Mouse (Mus musculus) hindbrain, embryonic 16.5 days (tissue): ENCODE measurements at regions not wholly inside any gene's neighbourhood (a gene's known extent, or its start where the extent isn't known, plus 50 kb on each side); places are given as distances from the start of the nearest gene placed in this dataset.

Experiments
- ATAC-seq: fragments of 200-750 bp; cut with Nextera tagmentation; 2 replicates; pipeline ENCODE4 v1.8.0; 2017; ENCODE audit warnings: moderate TSS enrichment, moderate library complexity
- H3K27ac ChIP-seq: fragments of 300-500 bp; sonication (generic); 2 replicates; pipeline ENCODE4 v1.5.1; 2014; ENCODE audit warnings: low read depth, mild to moderate bottlenecking, control low read depth, low read length, moderate library complexity
- H3K27me3 ChIP-seq: fragments of 300-500 bp; sonication (generic); replicated peaks from 2 replicates; pipeline ENCODE4 v1.6.1; 2014; ENCODE audit warnings: low read length; ENCODE audit not compliant: control insufficient read depth, insufficient read depth
- H3K36me3 ChIP-seq: fragments of 300-500 bp; sonication (generic); 2 replicates; pipeline ENCODE4 v1.6.1; 2014; ENCODE audit warnings: mild to moderate bottlenecking, low read length, moderate library complexity, mixed read lengths; ENCODE audit not compliant: control insufficient read depth, insufficient read depth
- H3K4me1 ChIP-seq: fragments of 300-500 bp; sonication (generic); 2 replicates; pipeline ENCODE4 v1.6.1; 2014; ENCODE audit warnings: low read depth, low read length; ENCODE audit not compliant: control insufficient read depth, insufficient read depth
- H3K4me2 ChIP-seq: fragments of 300-500 bp; sonication (generic); 2 replicates; pipeline ENCODE4 v1.6.1; 2014; ENCODE audit warnings: mild to moderate bottlenecking, low read length, control low read depth, moderate library complexity
- H3K4me3 ChIP-seq: fragments of 300-500 bp; sonication (generic); 2 replicates; pipeline ENCODE4 v1.5.1; 2014; ENCODE audit warnings: mild to moderate bottlenecking, low read length, control low read depth, moderate library complexity
- H3K9ac ChIP-seq: fragments of 300-500 bp; sonication (generic); 2 replicates; pipeline ENCODE4 v1.6.1; 2014; ENCODE audit warnings: low read depth, mild to moderate bottlenecking, control low read depth, low read length, moderate library complexity
- H3K9me3 ChIP-seq: fragments of 300-500 bp; sonication (generic); 2 replicates; pipeline ENCODE4 v1.6.1; 2014; ENCODE audit warnings: mild to moderate bottlenecking, low read length, moderate library complexity; ENCODE audit not compliant: control insufficient read depth
- WGBS: fragments of 180-500 bp; shearing (Covaris S2); extraction: QIAGEN DNeasy Blood & Tissue Kit; methylation state at CpG from one replicate; pipeline ENCODE4 v1.1.7; 2014; 5-methylcytosine and 5-hydroxymethylcytosine counted together

- H3K4me3 ChIP-seq, result no peak overlapping the region
- no peaks in the 10 kb centered on the region for H3K4me1 ChIP-seq
- no peak overlapping the region for H3K4me2 ChIP-seq
- H3K36me3 ChIP-seq, result no peaks in the 10 kb centered on the region
- H3K9ac ChIP-seq, result no peak overlapping the region
- no peaks in the 10 kb centered on the region for H3K9me3 ChIP-seq
- WGBS, result 97% methylated on average over 1 of the region's 1 CpGs
- ATAC-seq, result no peak
- no peaks in the 10 kb centered on the region for H3K27me3 ChIP-seq
- H3K27ac ChIP-seq, result no peak overlapping the region
These were observed 416.4 kb downstream of the Efnb2 start for GRCm38 (mm10) chr8:8244599-8244998.

- Histone ChIP-seq H3K4me3 (no peak overlapping the region), H3K9me3 (no peaks in the 10 kb centered on the region), H3K9ac (no peak overlapping the region), H3K27ac (no peak overlapping the region), H3K27me3 (no peaks in the 10 kb centered on the region), H3K36me3 (no peaks in the 10 kb centered on the region), H3K4me1 (no peaks in the 10 kb centered on the region), H3K4me2 (no peak overlapping the region)
- ATAC-seq, result peak; percentile 44; the same call in 1 of the 2 replicates
- 14% methylated on average over 3 of the region's 3 CpGs for WGBS
These were observed 419.1 kb downstream of the Efnb2 start for GRCm38 (mm10) chr8:8241755-8242501.

- Histone ChIP-seq H3K9me3 (no peaks in the 10 kb centered on the region), H3K4me3 (no peak overlapping the region), H3K27me3 (no peaks in the 10 kb centered on the region), H3K9ac (no peak overlapping the region), H3K4me2 (no peak overlapping the region), H3K36me3 (no peaks in the 10 kb centered on the region), H3K4me1 (no peaks in the 10 kb centered on the region), H3K27ac (no peak overlapping the region)
- whole genome bisulfite sequencing, result 50% methylated on average over 9 of the region's 9 CpGs
- peak; percentile 63 for ATAC-seq
These were observed 419.9 kb downstream of the Efnb2 start for GRCm38 (mm10) chr8:8241051-8241688.

- ATAC-seq, result peak; percentile 44
- Histone ChIP-seq H3K36me3 (no peaks in the 10 kb centered on the region), H3K4me3 (no peak overlapping the region), H3K4me1 (no peaks in the 10 kb centered on the region), H3K9ac (no peak overlapping the region), H3K27ac (no peak overlapping the region), H3K9me3 (no peaks in the 10 kb centered on the region), H3K4me2 (peak overlapping the region; percentile 41; the same call in 1 of the 2 replicates), H3K27me3 (no peaks in the 10 kb centered on the region)
- WGBS, result 48% methylated on average over 12 of the region's 12 CpGs
These were observed 421.6 kb downstream of the Efnb2 start for GRCm38 (mm10) chr8:8239489-8239888.

GRCm38 (mm10) chr8:8238051-8238450 lies 423.0 kb downstream of the Efnb2 start:
- no peaks in the 10 kb centered on the region for H3K27me3 ChIP-seq
- WGBS, result 96% methylated on average over 6 of the region's 6 CpGs
- no peak overlapping the region for H3K4me3 ChIP-seq
- H3K27ac ChIP-seq, result no peak overlapping the region
- H3K9me3 ChIP-seq, result no peaks in the 10 kb centered on the region
- ATAC-seq, result no peak
- no peak overlapping the region for H3K9ac ChIP-seq
- no peaks in the 10 kb centered on the region for H3K36me3 ChIP-seq
- H3K4me2 ChIP-seq, result no peak overlapping the region
- H3K4me1 ChIP-seq, result no peaks in the 10 kb centered on the region

- WGBS, result 80% methylated on average over 3 of the region's 3 CpGs
- H3K9me3 ChIP-seq, result no peaks in the 10 kb centered on the region
- H3K27me3 ChIP-seq, result no peaks in the 10 kb centered on the region
These were observed 427.4 kb downstream of the Efnb2 start for GRCm38 (mm10) chr8:8233616-8234015.

GRCm38 (mm10) chr8:8233156-8233555 lies 427.9 kb downstream of the Efnb2 start:
- no peaks in the 10 kb centered on the region for H3K9me3 ChIP-seq
- peaks cover 10% of the 10 kb centered on the region for H3K4me1 ChIP-seq
- no peak overlapping the region for H3K4me3 ChIP-seq
- 86% methylated on average over 4 of the region's 4 CpGs for WGBS
- no peaks in the 10 kb centered on the region for H3K27me3 ChIP-seq
- H3K36me3 ChIP-seq, result no peaks in the 10 kb centered on the region
- no peak overlapping the region for H3K9ac ChIP-seq
- ATAC-seq, result no peak
- no peak overlapping the region for H3K4me2 ChIP-seq
- no peak overlapping the region for H3K27ac ChIP-seq

More at GRCm38 (mm10) chr8:8233616-8234015, 427.4 kb downstream of the Efnb2 start:
- no peaks in the 10 kb centered on the region for H3K36me3 ChIP-seq
- H3K9ac ChIP-seq, result no peak overlapping the region
- no peak overlapping the region for H3K4me2 ChIP-seq
- no peak overlapping the region for H3K27ac ChIP-seq
- no peak overlapping the region for H3K4me3 ChIP-seq
- peaks cover 10% of the 10 kb centered on the region for H3K4me1 ChIP-seq
- no peak for ATAC-seq

GRCm38 (mm10) chr8:8231996-8232632 lies 428.9 kb downstream of the Efnb2 start:
- peaks cover 10% of the 10 kb centered on the region for H3K4me1 ChIP-seq
- H3K27me3 ChIP-seq, result no peaks in the 10 kb centered on the region
- H3K36me3 ChIP-seq, result no peaks in the 10 kb centered on the region
- H3K9ac ChIP-seq, result no peak overlapping the region; the same call in 1 of the 2 replicates
- H3K4me2 ChIP-seq, result peak overlapping the region; percentile 33; the same call in 1 of the 2 replicates
- no peaks in the 10 kb centered on the region for H3K9me3 ChIP-seq
- no peak for ATAC-seq
- H3K27ac ChIP-seq, result peak overlapping the region; percentile 34; the same call in 1 of the 2 replicates
- WGBS, result 38% methylated on average over 13 of the region's 13 CpGs
- H3K4me3 ChIP-seq, result no peak overlapping the region
